Mouse (Mus musculus) testis, postnatal 10 days (tissue): ENCODE data around the gene Mknk2.

Experiments
- DNase-seq: peaks from one replicate; pipeline ENCODE4 v3.0.0; 2021; ENCODE audit warnings: low spot score

Gene Mknk2

GRCm38 (mm10) chr10:80669737-80670485 is 8.0 kb downstream of the Mknk2 start:
- no peak for DNase-seq

- DNase-seq = no peak
Measured at GRCm38 (mm10) chr10:80669018-80669417, 8.9 kb downstream of the Mknk2 start.

GRCm38 (mm10) chr10:80668614-80669013 is 9.3 kb downstream of the Mknk2 start:
- DNase-seq = no peak

GRCm38 (mm10) chr10:80666837-80667412 is 11.0 kb downstream of the Mknk2 start:
- no peak for DNase-seq

GRCm38 (mm10) chr10:80665981-80666733 is 11.8 kb downstream of the Mknk2 start:
- DNase-seq = no peak

GRCm38 (mm10) chr10:80665459-80665858 is 12.5 kb downstream of the Mknk2 start:
- no peak for DNase-seq

- peak; percentile 71 for DNase-seq
Measured at GRCm38 (mm10) chr10:80665016-80665380, 12.9 kb downstream of the Mknk2 start.

- DNase-seq = peak; percentile 82
Measured at GRCm38 (mm10) chr10:80664197-80665015, 13.5 kb downstream of the Mknk2 start.

- no peak for DNase-seq
Measured at GRCm38 (mm10) chr10:80663485-80664196, 14.3 kb downstream of the Mknk2 start.

- peak; percentile 80 for DNase-seq
Measured at GRCm38 (mm10) chr10:80661149-80661548, 16.8 kb downstream of the Mknk2 start.

GRCm38 (mm10) chr10:80659213-80659612 is 18.7 kb downstream of the Mknk2 start:
- DNase-seq = peak; percentile 87

GRCm38 (mm10) chr10:80658841-80659202 is 19.1 kb downstream of the Mknk2 start:
- DNase-seq = no peak

GRCm38 (mm10) chr10:80658194-80658840 is 19.6 kb downstream of the Mknk2 start:
- no peak for DNase-seq

- DNase-seq = no peak
Measured at GRCm38 (mm10) chr10:80656863-80657623, 20.9 kb downstream of the Mknk2 start, which contains the start of gene Btbd2. Gene Btbd2, minus strand, starts transcription at chr10:80657071.

- peak; percentile 100 for DNase-seq
Measured at GRCm38 (mm10) chr10:80656130-80656862, 21.6 kb downstream of the Mknk2 start.

GRCm38 (mm10) chr10:80655406-80656129 is 22.3 kb downstream of the Mknk2 start:
- no peak for DNase-seq

- DNase-seq = no peak
Measured at GRCm38 (mm10) chr10:80654866-80655265, 23.0 kb downstream of the Mknk2 start.

GRCm38 (mm10) chr10:80653156-80653720 is 24.7 kb downstream of the Mknk2 start:
- DNase-seq = no peak
